Mouse (Mus musculus) limb, embryonic 13.5 days (tissue): ENCODE data around the gene Prr14. TPM values are rescaled to one million over a fixed set of nuclear protein-coding genes. Genes with fewer than 3 reads are reported as not detected.

Experiments
- ATAC-seq: fragments of 200-750 bp; cut with Nextera tagmentation; 2 replicates; pipeline ENCODE4 v1.8.0; 2017; ENCODE audit warnings: low read depth, moderate number of reproducible peaks, moderate TSS enrichment; ENCODE audit not compliant: low FRiP score
- H3K27ac ChIP-seq: fragments of 300-500 bp; sonication (generic); 2 replicates; pipeline ENCODE4 v1.5.1; 2015; ENCODE audit warnings: inconsistent platforms, mild to moderate bottlenecking, moderate library complexity
- H3K27me3 ChIP-seq: fragments of 300-500 bp; sonication (generic); 2 replicates; pipeline ENCODE4 v1.6.1; 2015; ENCODE audit warnings: mild to moderate bottlenecking, inconsistent platforms
- H3K36me3 ChIP-seq: fragments of 300-500 bp; sonication (generic); 2 replicates; pipeline ENCODE4 v1.6.1; 2015; ENCODE audit warnings: inconsistent platforms, mild to moderate bottlenecking, moderate library complexity
- H3K4me1 ChIP-seq: fragments of 300-500 bp; sonication (generic); 2 replicates; pipeline ENCODE4 v1.6.1; 2015; ENCODE audit warnings: inconsistent platforms
- H3K4me2 ChIP-seq: fragments of 300-500 bp; sonication (generic); replicated peaks from 2 replicates; pipeline ENCODE4 v1.6.1; 2015; ENCODE audit warnings: inconsistent platforms, mild to moderate bottlenecking, moderate library complexity
- H3K4me3 ChIP-seq: fragments of 300-500 bp; sonication (generic); 2 replicates; pipeline ENCODE4 v1.5.1; 2015; ENCODE audit warnings: moderate library complexity, mild to moderate bottlenecking, inconsistent platforms
- H3K9ac ChIP-seq: fragments of 300-500 bp; sonication (generic); 2 replicates; pipeline ENCODE4 v1.6.1; 2015; ENCODE audit warnings: mild to moderate bottlenecking, inconsistent platforms
- H3K9me3 ChIP-seq: fragments of 300-500 bp; sonication (generic); 2 replicates; pipeline ENCODE4 v1.6.1; 2016; ENCODE audit warnings: inconsistent platforms
- WGBS: fragments of 180-500 bp; shearing (Covaris S2); methylation state at CpG from one replicate; pipeline ENCODE4 v1.1.7; 2015; 5-methylcytosine and 5-hydroxymethylcytosine counted together
- microRNA-seq: library from miRNA; unstranded; fragments of <30 nt; microRNA quantifications from one replicate; pipeline ENCODE4, GENCODE M21; 2016
- polyA plus RNA-seq: library from polyadenylated mRNA; unstranded; fragments of >200 nt; fragmentation: Nextera tagmentation; extraction: Ambion mirVana; gene quantifications from 2 replicates; pipeline ENCODE4 v1.2.1, GENCODE M21; 2015

Gene Prr14
- polyA plus RNA-seq, 1 experiment from 2014 or later, result 42.3 TPM

- Histone ChIP-seq H3K9me3 (no peaks in the 10 kb centered on the region), H3K27me3 (no peaks in the 10 kb centered on the region), H3K9ac (no peak overlapping the region), H3K4me3 (no peak overlapping the region), H3K4me2 (no peak overlapping the region), H3K36me3 (peaks cover 59% of the 10 kb centered on the region), H3K4me1 (peaks cover 11% of the 10 kb centered on the region), H3K27ac (no peak overlapping the region)
- ATAC-seq, result no peak
- WGBS, result 94% methylated on average over 7 of the region's 7 CpGs
These were observed 56.9 kb downstream of the Prr14 start for GRCm38 (mm10) chr7:127516344-127516743.

GRCm38 (mm10) chr7:127519284-127519683, 59.9 kb downstream of the Prr14 start, which contains the start of gene Gm42715:
Gm42715 (plus strand) TSS chr7:127519584.
- H3K27me3 ChIP-seq, result no peaks in the 10 kb centered on the region
- H3K4me1 ChIP-seq, result no peaks in the 10 kb centered on the region
- ATAC-seq, result no peak
- no peak within 1 kb of the TSS for H3K9ac ChIP-seq
- H3K9me3 ChIP-seq, result no peaks in the 10 kb centered on the region
- H3K27ac ChIP-seq, result no peak within 1 kb of the TSS
- no peak within 1 kb of the TSS for H3K4me2 ChIP-seq
- H3K36me3 ChIP-seq, result peaks cover 88% of the 10 kb centered on the region
- 94% methylated on average over 3 of the region's 3 CpGs for WGBS
- H3K4me3 ChIP-seq, result no peak within 1 kb of the TSS

Small RNA genes within 50 kb of the gene (microRNA-seq; reads per million reads assigned to microRNA genes)
- gene Gm47278 (not detected), gene Mir7060 (0.52 reads per million)

Other genes starting within 250 kb of the Prr14 start
- gene Zfp553, start 226.6 kb upstream of the Prr14 start, polyA plus RNA-seq, result 51.8 and 52.1 TPM in 2 replicates
- 23.5 and 27.9 TPM in 2 replicates for gene Sept1, start 226.5 kb upstream of the Prr14 start, polyA plus RNA-seq
- 75.1 and 82.7 TPM in 2 replicates for gene Zfp771, start 215.3 kb upstream of the Prr14 start, polyA plus RNA-seq
- 172 and 176 TPM in 2 replicates for gene Dctpp1, start 198.9 kb upstream of the Prr14 start, polyA plus RNA-seq
- gene Sephs2, start 185.6 kb upstream of the Prr14 start, polyA plus RNA-seq, result 69.4 and 72.8 TPM in 2 replicates
- 0.69 TPM in 2 replicates for gene Itgal, start 163.4 kb upstream of the Prr14 start, polyA plus RNA-seq
- gene Zfp768, start 114.0 kb upstream of the Prr14 start, polyA plus RNA-seq, result 19.8 and 20.6 TPM in 2 replicates
- 8.7 and 9.2 TPM in 2 replicates for gene Zfp747, start 83.6 kb upstream of the Prr14 start, polyA plus RNA-seq
- 5.9 and 6.8 TPM in 2 replicates for gene 9130019O22Rik, start 72.4 kb upstream of the Prr14 start, polyA plus RNA-seq
- 7.6 and 7.9 TPM in 2 replicates for gene E430018J23Rik, start 66.0 kb upstream of the Prr14 start, polyA plus RNA-seq
- gene Zfp764, start 52.8 kb upstream of the Prr14 start, polyA plus RNA-seq, result 8.1 and 8.4 TPM in 2 replicates
- gene Zfp688, start 37.5 kb upstream of the Prr14 start, polyA plus RNA-seq, result 27.4 and 28.8 TPM in 2 replicates
- 12.2 and 13.9 TPM in 2 replicates for gene Zfp689, start 10.5 kb upstream of the Prr14 start, polyA plus RNA-seq
- 15.0 and 15.3 TPM in 2 replicates for gene Fbrs, start 19.6 kb downstream of the Prr14 start, polyA plus RNA-seq
- gene Srcap, start 52.4 kb downstream of the Prr14 start, polyA plus RNA-seq, result 48.3 and 49.7 TPM in 2 replicates
- 18.3 and 18.9 TPM in 2 replicates for gene Gm42715, start 60.0 kb downstream of the Prr14 start, polyA plus RNA-seq
- gene Tmem265, start 101.8 kb downstream of the Prr14 start, polyA plus RNA-seq, result 6.4 and 8.8 TPM in 2 replicates
- gene Phkg2, start 113.7 kb downstream of the Prr14 start, polyA plus RNA-seq, result 39.0 and 42.2 TPM in 2 replicates
- 9.2 and 9.6 TPM in 2 replicates for gene Ccdc189, start 129.0 kb downstream of the Prr14 start, polyA plus RNA-seq
- gene Rnf40, start 129.2 kb downstream of the Prr14 start, polyA plus RNA-seq, result 51.6 and 54.9 TPM in 2 replicates
- gene Zfp629, start 156.2 kb downstream of the Prr14 start, polyA plus RNA-seq, result 16.2 and 19.2 TPM in 2 replicates
- 82.3 and 85.8 TPM in 2 replicates for gene Bcl7c, start 249.3 kb downstream of the Prr14 start, polyA plus RNA-seq